Mouse (Mus musculus): Measurements from ENCODE around the gene Dcps. TPM values are rescaled to one million over a fixed set of nuclear protein-coding genes. Genes with fewer than 3 reads are reported as not detected.
A peak's percentile ranks its signal among the peaks of the same experiment; 100 is the strongest.

The Dcps gene
- 1 to 10 TPM; 7.0 to 9.5 (median 8.7) TPM for total RNA-seq (2022)

DNA sequence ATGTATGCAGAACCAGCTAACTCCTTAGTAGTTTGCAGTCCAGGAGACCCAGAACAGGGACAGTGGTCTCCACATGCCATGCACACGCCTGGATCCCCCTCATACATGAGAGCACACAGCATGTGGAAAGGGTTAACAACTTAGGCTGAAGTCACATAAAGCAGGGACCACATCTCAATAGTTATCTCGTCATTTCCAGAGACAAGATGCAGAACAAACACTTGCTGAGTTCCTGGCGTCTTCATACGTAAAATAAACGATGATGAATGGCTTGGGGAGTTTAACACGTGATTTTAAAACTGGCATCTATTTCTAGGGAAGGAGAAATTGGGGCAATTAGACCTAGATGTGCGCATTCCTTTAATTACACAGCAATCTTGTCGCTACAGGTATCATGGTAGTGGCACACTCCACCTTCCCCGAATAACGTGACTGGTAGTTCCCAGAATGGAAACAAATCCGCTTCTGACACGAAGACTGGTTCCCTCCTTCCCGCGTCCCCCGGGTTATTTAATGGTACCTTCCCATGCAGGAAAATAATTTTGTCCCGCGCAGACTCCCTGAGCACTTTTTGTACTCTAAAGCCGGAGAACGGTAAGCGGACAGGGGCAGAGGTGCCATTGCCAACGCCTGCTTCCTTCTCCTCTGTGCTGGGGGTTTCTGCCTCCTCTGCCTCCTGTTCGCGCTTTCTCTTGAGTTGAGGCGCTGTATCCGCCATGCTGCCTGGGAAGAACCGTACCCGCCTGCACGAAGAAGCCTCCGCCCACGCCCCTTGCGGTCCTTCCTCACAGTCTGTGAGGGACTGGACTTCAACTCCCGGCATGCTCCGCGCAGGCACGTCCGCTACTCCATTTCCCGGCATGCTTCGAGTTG, at the start of gene Dcps:
TSS of gene Dcps (minus strand) at position 811 of the 873 bp plus-strand sequence.
- DNase-seq (ENCODE audit: low spot score in 2 of 2): peak; percentile 81 to 85

DNA sequence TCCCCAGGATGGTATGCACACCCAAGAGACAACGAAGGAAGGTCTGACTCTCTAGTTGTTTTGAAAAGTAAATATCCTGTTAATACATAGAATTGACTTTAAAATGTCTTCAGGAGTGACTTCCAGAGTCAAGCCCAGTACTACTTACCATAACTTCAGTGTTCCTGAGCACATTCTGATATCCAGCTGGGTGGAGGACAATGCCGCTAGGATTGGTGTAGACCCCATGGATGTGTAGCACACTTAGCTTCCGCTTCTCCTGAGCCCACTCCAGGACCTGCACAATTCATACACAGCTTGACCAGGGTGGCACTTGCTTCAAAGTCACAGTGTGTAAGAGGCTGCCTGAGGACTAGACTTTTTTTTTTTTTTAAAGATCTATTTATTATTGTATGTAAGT, 47.6 kb upstream of the Dcps start:
- no peak for DNase-seq (ENCODE audit: low spot score in 2 of 2)

DNA sequence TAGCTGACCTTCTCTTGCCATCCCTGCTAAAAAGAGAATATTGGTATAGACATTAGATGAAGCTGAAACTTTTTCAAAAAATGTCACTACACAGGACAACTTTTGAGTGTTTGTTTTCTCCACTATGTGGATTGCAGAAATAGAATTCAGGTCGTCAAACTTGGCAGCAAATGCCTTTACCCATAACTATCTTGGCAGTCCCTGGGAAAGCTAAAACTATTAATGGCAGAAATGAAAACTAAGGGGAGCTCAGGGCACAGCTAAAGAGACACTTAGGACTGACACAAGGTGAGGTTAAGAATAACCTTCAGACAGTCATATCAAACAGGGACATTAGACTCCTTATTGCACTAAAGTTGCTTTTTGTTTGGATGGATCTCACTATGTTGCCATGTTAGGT, 42.1 kb upstream of the Dcps start:
- DNase-seq (ENCODE audit: low spot score in 2 of 2): no peak

DNA sequence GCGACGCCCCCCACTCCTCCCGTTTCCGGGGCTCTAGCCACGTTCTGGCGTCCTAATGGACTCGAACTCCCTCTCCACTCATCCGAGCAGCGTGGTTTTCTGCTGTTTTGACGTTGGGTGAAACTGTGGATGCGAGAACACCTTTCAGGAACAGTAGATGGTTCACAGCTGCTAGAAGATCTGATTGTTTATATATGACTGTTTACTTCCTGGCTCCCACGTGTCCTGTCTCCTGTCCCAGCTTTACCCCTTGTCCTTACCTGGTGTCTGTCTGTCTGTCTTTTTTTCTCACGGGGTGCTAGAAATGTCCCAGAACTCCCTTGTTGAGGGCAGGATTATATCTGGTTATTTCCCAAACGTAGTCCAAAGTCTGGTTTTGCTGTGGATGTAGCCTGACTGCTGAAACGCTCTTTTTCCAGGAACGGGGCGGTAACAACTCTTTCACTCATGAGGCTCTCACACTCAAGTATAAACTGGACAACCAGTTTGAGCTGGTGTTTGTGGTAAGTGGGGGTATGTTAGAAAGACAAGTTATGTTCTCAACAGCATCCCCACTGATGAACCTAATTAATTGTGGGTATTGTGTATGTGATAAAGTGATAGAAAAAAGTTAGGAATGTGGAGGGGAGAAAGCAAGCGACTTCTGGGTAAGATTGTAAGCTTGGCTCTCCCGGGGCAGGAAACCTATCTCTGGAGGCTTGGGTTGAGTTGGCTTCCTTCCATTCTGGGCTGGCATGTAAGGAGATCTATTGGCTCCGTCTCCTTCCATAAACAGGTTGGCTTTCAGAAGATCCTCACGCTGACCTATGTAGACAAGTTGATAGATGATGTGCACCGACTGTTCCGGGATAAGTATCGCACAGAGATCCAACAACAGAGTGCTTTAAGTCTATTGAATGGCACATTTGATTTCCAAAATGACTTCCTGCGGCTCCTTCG, 36.0 kb upstream of the Dcps start:
- DNase-seq (ENCODE audit: low spot score in 2 of 2): peak; percentile 71

GRCm38 (mm10) chr9:35210542-35211474, 34.9 kb upstream of the Dcps start, which contains the start of gene Foxred1:
Gene Foxred1, minus strand, starts transcription at chr9:35211055.
- DNase-seq (ENCODE audit: low spot score in 2 of 2): peak; percentile 98 to 99

DNA sequence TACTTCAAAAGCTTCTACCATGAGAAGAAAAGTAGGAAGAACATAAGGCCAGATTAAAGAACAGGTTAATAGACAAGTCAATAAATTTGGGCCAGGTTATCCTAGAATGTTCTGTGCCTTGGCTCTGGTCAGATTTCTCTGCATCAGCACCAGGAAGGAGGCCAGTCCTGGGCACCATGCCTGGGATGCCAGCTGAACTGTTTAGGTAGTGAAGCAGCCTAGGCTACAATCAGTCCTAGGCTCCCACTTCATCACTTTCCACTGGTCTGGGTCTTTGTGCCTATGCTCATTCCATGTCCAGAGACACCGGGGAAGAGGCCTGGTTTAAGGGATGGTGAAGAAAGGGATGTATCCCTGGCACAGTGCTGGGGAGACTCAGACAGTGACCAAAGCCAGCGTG, 28.6 kb upstream of the Dcps start:
- peak; percentile 83 to 84 for DNase-seq (ENCODE audit: low spot score in 2 of 2)

GRCm38 (mm10) chr9:35203536-35203935, 27.7 kb upstream of the Dcps start:
- no peak for DNase-seq (ENCODE audit: low spot score in 2 of 2)

DNA sequence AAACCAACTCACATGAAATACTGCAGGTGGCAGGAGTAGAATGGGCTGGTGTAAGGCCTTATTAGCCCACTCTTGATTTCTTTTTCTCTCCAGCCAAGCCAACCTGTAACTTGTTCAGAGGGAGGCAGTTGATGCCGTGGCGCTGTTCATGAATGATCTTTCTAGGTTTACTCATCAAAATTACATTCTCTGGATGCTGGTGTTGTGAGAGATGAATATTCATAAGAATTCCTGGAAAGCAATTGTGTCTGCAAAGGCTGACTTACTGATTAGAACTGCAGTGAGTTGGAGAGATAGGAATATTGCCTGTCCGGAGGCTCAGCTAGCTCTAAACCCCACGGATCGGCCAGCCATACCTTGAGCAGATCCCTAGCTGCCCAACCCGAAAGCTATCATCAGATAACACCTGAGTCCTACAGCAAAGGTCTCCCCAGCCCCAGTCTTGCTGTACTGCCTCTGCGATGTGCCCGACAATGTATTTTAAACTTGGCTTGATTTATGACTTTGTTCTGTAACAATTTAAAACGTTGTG, 24.7 kb upstream of the Dcps start:
- no peak for DNase-seq (ENCODE audit: low spot score in 2 of 2)

- peak; percentile 89 to 91 for DNase-seq (ENCODE audit: low spot score in 2 of 2)
These were observed 24.1 kb upstream of the Dcps start, which contains the start of the genes Srpr and Tirap for GRCm38 (mm10) chr9:35199772-35200471. Gene Srpr, plus strand, starts transcription at chr9:35200175. Gene Tirap, minus strand, starts transcription at chr9:35200291.

DNA sequence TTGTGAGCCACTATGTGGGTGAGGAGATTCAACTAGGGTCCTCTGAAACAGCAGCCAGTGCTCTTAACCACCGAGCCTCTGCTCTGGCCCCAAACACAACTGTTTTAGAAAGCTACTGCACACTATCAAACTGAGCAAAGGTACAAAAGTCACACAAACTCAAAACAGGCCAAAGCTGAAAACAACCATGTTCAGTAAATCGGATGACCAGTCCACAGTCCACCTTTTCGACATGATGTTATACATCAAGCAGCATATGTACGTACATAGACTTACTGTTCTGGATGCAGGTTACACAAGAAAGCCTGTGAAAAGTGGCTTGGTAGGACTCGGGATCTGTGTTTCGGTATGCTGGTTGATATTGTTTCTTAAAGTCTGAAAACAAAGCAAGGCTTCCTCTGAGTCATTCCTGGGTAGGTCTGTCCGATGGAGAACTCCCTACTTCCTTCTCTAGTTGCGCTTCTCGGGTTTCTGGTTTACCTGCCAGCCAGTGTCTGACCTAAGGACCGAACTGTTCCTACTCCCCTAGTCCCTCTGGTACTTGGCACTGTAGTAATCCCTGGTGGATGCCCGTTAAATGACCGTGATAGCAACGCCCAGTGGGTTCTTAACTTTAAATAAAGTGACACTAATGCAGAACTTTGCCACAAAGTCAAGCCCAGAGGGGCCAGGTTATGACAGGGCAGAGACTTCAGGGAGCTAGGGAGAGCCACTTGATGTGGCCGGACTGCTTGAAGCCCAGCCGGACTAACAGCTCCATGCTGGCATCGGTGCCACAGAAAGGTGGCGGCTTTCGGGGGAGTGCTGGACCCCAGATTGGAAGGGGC, 23.3 kb upstream of the Dcps start:
- DNase-seq (ENCODE audit: low spot score in 2 of 2): peak; percentile 40 to 53

GRCm38 (mm10) chr9:35198351-35198750, 22.5 kb upstream of the Dcps start:
- DNase-seq (ENCODE audit: low spot score in 2 of 2): no peak

DNA sequence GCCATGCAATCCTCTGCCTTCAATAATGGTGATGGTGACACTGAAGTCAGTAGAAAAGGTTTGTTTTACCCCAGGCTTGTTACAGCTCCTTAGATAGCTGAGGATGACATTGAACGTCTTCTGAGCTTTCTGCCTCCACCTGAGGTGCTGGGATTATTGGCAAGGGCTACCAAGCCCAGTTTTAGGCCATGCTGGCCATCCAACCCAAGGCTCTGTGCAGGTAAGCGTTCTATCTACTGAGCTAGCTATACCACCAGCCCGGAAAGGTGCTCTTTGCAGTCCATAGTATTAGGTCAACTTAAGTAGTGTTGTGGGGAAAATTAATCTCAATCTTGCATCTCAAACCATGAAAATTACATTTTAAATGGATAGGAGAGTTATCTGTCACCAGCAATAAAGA, 21.8 kb upstream of the Dcps start:
- no peak for DNase-seq (ENCODE audit: low spot score in 2 of 2)

- no peak for DNase-seq (ENCODE audit: low spot score in 2 of 2)
These were observed 18.2 kb upstream of the Dcps start for GRCm38 (mm10) chr9:35194048-35194447.

DNA sequence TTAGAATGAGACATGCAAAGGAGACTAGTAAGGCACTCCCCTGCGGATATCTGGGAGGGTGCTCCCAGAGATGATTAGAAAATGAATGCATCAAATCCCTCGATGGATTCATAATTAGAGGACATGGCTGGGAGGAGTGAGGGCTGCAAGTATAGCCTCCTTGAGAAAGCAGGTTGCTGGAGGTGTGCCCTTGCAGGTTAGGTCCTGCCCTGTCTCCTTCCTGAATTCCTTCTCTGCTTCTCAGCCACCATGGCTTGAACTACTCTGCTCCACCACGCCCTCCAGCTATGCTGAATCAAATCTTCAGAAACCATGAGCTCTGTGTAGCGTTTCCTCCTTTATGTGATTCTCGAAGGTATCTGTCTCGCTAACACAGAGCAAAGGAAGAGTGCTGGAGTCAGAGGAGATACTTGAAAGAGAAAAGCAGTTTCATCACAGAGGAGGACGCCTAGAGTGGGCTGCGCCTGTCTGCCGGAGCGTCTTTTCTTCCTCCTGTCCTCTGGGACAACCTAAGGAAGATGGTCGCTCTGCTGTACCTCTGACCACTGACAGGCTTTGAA, 17.2 kb upstream of the Dcps start:
- DNase-seq (ENCODE audit: low spot score in 2 of 2): no peak

DNA sequence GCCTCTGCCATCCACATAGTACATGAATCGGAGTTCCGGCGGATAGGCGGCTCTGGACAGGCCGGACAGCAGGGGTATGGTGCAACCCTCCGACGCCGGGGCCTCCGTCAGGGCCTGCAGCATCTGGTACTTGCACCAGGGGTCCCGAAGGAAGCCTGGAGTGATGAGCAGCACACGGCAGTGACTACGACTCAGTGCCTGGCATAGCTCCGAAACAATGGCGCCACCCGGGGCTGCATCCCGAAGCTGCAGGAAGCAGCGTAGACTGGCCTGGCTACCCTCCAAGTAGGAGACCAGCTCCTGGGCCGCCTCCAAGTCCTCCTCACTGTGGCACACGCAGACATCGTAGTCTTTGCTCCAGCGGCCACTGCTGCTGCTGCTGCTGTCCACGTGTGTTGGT, 12.8 kb upstream of the Dcps start:
- DNase-seq (ENCODE audit: low spot score in 2 of 2): no peak

- DNase-seq (ENCODE audit: low spot score in 2 of 2): peak in 1 of 2 experiments; percentile 26
These were observed 11.6 kb upstream of the Dcps start for GRCm38 (mm10) chr9:35187351-35187903.

DNA sequence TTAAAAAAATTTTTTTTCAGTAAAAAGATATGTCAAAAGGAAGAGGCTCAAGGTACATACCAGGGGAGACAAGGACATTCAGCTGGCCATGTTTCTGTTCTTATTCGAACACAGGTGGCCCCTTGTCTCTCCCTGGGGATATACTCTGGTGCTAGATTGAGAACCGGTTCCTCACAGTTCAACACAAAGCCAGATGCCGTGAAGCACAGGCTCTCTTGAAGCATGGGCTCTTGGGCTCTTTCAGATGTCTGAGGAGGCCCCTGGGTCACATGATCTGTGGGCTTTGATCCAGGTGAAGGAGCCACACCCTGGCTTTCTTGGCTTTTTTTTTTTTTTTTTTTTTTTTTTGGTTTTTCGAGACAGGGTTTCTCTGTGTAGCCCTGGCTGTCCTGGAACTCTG, 10.6 kb upstream of the Dcps start:
- no peak for DNase-seq (ENCODE audit: low spot score in 2 of 2)

GRCm38 (mm10) chr9:35183359-35183758, 7.5 kb upstream of the Dcps start:
- DNase-seq (ENCODE audit: low spot score in 2 of 2): no peak
